Mouse (Mus musculus) brain, embryonic 14.5 days (tissue): Measurements from ENCODE around the gene Wsb1. TPM values are rescaled to one million over a fixed set of nuclear protein-coding genes. Genes with fewer than 3 reads are reported as not detected.

Source experiments
- DNase-seq: peaks from one replicate; pipeline ENCODE4 v3.0.0-alpha.2; 2011; ENCODE audit warnings: low read depth
- CTCF ChIP-seq: fragments of 200-500 bp; IDR thresholded peaks from 2 replicates; pipeline ENCODE4 v1.5.1; 2012; ENCODE audit warnings: inconsistent platforms, mild to moderate bottlenecking, moderate library complexity, borderline replicate concordance; ENCODE audit not compliant: insufficient read depth, insufficient read length; ENCODE audit errors: extremely low read depth
- POLR2A ChIP-seq: fragments of 200-500 bp; IDR thresholded peaks from 2 replicates; pipeline ENCODE4 v1.6.1; 2012; ENCODE audit warnings: mild to moderate bottlenecking, inconsistent platforms, borderline replicate concordance; ENCODE audit not compliant: poor library complexity, insufficient read depth, insufficient read length, severe bottlenecking; ENCODE audit errors: extremely low read depth
- polyA plus RNA-seq: library from polyadenylated mRNA; depleted of rRNA; stranded (reverse); fragments of >200 nt; gene quantifications from 2 replicates; pipeline ENCODE4 v1.2.3, GENCODE M21; 2012

Gene Wsb1
- polyA plus RNA-seq, 1 experiment: 730 TPM

- no peak for DNase-seq
- no peak for TF ChIP-seq POLR2A
- no peak for TF ChIP-seq CTCF
Observed at GRCm38 (mm10) chr11:79239024-79239423, 15.4 kb downstream of the Wsb1 start.

GRCm38 (mm10) chr11:79238398-79238752, 16.1 kb downstream of the Wsb1 start:
- no peak for TF ChIP-seq CTCF
- TF ChIP-seq POLR2A: no peak
- peak; percentile 85 for DNase-seq

DNA sequence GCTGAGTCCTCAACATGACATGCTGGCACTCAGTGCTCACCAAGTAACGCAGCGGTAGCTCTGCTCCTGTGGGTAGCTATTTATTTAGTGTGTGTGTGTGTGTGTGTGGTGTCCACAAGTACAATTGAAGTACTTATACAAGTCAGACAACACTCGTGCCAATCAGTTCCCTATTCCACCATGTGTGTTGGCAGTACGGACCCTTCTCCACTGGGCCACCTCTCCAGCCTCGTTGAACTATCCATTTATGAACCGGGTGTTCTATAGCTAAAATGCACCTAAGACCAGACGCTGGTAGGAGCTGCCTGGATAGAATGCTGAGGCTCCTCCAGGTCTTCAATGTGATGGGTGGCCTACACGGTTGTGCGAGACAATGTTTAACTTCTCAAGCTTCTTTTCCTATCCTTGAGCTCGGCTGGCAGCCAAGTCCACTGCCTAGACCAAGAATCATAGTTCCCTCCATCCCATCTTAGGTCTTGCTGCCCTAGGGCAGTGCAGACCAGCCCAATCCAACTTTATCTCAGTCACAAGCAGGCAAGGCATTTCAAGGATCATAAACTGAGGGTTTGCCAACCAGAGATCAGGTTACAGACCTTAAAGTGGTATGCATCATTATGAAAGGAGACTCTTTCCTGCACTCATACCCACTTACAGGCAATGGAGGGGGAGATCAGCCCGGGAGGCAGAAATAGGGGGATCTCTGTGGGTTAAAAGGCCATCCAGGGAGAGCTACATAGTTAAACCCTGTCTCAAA, 16.6 kb downstream of the Wsb1 start:
- TF ChIP-seq CTCF (no peak), POLR2A (no peak)
- DNase-seq: no peak

GRCm38 (mm10) chr11:79230251-79230570, 24.3 kb downstream of the Wsb1 start:
- DNase-seq: no peak
- TF ChIP-seq POLR2A (no peak), CTCF (no peak)

GRCm38 (mm10) chr11:79229561-79230250, 24.8 kb downstream of the Wsb1 start:
- DNase-seq: peak; percentile 68
- TF ChIP-seq POLR2A: no peak
- no peak for TF ChIP-seq CTCF

DNA sequence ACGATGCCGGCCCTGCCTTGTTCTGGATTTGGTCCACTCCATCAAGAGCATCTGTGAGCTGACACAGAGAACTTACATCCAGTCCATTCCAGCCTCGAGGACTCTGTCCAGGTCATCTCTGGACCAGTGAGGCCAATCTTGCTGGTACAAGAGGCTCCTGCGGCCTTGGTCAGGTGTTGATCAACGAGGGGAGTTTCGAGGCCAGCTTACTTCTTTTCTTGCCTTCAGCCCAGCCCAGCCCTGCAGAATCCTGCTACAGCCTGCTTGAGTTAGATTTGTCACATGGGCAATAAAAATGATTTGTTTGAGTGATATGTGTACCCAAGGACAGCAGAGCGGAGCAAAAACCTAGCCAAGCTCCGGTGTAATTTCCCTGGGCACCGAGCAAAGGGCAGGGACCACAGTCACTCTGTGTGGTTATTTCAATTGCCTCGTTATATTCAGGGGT, 25.4 kb downstream of the Wsb1 start:
- DNase-seq: no peak
- TF ChIP-seq POLR2A (no peak), CTCF (no peak)

- TF ChIP-seq CTCF (no peak), POLR2A (no peak)
- no peak for DNase-seq
Observed at GRCm38 (mm10) chr11:79228089-79228488, 26.4 kb downstream of the Wsb1 start.

DNA sequence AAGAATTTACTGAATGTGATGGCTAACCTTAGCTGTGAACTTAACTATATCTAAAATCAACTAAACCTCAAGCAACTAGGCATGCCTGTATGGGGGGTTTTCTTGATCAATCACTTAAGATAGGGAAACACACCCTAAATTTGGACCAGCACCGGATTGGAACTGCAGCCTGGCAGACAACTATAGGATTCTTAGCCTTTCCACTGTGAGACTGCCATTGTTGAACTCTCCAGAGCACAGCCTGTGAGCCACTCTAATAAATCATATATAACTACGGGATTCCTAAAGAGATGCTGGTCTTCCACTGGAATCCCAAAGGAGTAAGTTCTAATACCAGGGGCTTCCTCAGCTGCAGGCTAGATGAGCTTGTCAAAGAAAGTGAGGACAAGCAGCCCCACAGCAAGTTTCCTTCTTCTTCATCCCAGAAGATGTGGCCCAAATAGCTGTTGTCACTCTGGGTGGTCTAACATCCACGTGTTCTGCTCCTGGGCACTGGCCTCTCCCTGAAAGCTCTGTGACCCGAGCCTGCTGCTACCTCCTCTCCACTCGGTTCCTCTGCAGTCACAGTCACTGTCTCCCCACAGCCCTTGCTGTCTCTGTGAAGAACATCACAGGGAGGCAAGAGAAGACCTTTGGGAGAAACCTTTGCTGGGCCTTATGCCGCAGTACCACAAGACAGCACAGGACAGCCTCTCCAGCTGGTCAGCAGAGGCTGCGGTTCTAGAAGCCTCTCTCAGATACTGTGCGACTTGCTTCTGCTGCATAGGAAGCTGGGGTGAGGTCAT, 28.9 kb downstream of the Wsb1 start:
- no peak for DNase-seq
- TF ChIP-seq CTCF (no peak), POLR2A (no peak)

- peak; percentile 87 for DNase-seq
- TF ChIP-seq POLR2A (no peak), CTCF (peak; percentile 96)
Observed at GRCm38 (mm10) chr11:79224562-79225280, 29.8 kb downstream of the Wsb1 start.

GRCm38 (mm10) chr11:79223420-79223819, 31.1 kb downstream of the Wsb1 start:
- TF ChIP-seq CTCF (no peak), POLR2A (no peak)
- DNase-seq: peak; percentile 22

DNA sequence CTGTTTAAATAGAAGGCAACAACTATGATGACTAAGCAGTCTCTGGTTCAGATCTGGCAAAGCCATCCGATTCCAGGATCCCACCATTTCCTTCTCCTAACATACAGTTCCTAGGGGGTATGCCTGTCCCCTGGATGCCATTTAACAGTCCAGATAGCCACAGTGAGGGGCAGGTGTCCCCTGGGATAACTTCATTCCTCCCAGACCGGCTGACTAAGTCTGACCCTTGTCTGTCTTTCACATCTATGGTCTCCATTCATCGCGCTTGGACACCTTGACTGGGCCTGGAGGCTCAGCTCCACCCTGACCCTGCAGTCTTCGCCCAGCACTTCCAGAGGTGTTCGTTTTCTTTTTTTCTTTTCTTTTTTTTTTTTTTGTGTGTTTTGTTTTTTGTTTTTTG, 31.8 kb downstream of the Wsb1 start:
- no peak for DNase-seq
- no peak for TF ChIP-seq POLR2A
- no peak for TF ChIP-seq CTCF

DNA sequence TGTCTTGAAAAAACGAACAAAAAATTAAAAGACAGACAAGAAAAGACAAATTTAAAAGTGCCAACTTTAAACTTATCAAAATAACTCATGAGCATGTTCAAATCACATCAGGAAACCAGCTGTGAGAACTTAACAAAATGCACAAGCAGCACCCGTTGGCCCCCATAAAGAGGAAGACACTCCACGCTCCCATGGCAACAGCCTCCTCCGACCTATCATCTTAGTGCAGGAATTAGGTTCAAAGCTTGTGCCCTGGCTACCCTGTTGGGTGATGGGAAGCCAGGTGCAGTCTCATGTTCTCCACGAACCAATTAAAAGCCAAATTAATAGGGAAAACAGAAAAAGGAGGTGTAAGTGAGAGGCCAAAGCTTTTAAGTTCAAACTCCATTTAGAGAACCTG, 32.8 kb downstream of the Wsb1 start:
- DNase-seq: no peak
- TF ChIP-seq POLR2A: no peak
- TF ChIP-seq CTCF: no peak
